Mouse (Mus musculus): ENCODE data around the gene Swsap1.

Swsap1 gene

DNA sequence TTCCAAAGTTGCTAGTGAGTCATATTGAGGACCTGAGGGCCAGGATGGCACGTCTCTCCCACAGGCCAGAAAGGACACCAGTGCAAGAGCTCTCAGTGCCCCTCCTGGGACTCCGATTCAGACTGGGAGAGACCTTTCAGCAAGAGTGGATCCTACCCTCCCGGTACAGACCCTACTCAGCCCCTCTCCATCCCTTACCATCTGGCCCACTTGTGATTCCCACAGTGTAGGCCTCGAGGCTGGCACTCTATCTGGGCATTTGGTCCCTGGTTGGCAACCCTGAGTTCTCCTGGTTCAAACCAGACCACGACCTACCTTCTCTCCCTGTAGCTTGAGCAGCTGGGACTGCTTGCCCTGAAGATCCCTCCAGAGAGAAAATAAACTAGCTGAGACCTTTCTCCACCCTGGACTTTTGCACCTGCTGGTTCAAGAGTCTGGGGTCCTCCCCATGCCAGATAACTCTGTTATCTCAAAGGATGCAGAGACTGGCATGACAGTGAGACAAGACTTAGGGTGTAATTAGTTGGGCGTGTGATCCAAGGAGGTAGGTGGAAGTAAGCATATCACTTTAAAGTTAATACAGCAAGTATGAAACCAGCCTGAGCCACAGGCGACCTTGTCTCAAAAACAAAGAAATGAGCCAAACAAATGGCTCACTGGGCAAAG, 20.0 kb upstream of the Swsap1 start:
- no peak for DNase-seq (ENCODE audit: low spot score in 2 of 2)

DNA sequence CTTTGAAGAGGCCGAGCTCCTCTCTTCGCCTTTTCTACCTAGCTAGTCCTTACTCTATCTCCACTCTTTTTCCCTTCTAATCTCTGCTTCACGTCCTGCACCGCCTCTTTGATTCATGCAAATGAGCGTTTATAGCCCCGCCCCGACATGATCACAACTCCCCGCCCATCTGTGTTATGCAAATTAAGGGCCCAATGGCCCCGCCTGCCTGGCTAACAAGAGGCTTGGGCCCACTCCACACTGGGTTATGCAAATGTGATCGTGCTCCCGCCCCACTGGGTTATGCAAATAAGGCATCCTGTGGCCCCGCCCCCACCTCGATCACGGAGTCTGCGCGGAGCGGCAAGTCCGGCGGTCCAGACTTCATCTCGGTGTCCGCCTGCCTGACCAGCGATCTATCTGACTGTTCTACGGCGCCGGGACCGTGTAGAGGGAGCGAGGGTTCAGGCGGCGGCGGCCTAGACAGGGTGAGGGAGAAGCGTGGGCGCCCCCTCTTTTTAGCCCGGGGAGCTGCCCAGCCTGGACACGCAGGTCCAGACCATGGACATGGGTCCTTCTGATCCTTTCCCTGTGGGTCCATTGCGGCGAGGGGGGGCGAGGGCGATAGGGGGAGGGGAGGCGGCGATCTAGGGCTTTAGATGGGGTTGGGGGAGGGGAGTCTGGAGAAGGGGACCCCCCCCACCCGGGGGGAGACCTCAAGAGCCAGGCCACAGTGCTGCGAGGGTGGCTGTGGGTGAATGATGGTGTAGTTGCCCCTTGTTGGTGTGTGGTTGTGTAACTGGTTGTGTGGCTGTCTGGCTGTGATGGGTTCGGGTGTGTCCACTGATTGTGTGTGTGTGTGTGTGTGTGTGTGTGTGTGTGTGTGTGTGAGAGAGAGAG, 18.6 kb upstream of the Swsap1 start, which contains the start of gene Plppr2:
Plppr2 (plus strand) TSS at position 342 of the 879 bp plus-strand sequence.
- peak; percentile 95 to 97 for DNase-seq (ENCODE audit: low spot score in 2 of 2)

DNA sequence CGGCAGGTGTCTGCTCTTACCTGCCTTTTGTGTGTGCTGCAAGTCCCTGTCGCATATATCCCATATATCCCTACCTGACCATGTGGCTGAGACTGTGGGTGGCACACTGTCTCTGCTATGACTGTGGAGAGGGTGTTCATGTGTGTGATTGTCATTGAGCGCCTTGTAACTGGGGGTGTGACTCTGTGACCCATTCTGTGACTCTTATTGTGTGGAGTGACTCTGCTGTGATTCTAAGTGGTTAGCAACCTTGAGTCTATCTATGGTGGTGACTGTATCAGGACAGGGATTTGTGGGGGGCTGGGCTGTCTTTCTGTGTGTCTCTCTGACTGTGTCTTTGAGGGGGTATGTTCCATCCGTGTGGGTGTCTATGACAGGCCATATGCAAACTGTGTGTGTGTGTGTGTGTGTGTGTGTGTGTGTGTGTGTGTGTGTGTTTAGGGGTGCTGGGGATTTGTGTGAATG, 17.8 kb upstream of the Swsap1 start:
- no peak for DNase-seq (ENCODE audit: low spot score in 2 of 2)

DNA sequence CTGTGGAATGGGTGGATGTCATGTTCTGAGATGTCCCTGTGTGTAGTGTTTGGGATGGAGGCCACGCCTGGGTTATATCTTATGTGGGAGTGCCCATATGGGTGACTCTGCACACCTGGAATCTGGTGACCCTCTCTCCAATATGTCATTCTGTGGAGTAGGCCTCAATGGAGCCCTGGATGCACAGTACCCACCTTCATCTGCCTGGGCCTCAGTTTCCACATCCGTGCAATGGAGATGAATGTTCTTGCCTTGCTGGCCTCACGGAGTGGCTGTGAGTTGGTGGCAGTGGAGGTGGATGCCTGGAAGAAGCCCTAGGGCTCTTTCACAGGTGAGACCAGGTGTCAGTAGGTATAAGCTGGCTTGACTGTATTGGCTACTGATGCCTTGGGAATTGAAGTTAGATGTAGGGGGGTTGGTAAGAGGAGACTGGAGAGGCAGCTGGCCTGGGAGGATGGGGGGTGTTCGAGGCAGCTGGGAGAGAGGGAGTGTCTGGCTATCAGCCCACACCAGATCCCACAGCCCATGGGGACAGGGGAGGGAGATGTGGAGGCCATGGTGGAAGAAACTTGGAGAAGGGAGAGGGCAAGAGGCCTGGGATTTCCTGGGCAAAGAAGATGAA, 17.2 kb upstream of the Swsap1 start:
- DNase-seq (ENCODE audit: low spot score in 2 of 2) = no peak

DNA sequence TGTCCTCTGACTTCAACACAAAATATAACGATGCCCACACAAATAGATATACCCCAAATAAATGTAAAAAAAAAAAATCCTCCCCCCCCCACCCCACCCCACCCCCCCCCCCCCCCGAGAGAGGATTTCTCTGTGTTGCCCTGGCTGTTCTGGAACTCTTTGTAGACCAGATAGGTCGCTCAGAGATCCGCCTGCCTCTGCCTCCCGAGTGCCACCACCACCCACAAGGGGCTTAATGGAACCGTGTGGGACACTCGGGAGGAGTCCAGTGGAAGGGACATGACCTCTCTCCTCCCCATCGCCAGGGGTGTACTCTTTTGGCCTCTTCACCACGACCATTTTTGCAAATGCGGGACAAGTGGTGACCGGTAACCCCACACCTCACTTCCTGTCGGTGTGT, 12.5 kb upstream of the Swsap1 start:
- DNase-seq (ENCODE audit: low spot score in 2 of 2) = no peak

DNA sequence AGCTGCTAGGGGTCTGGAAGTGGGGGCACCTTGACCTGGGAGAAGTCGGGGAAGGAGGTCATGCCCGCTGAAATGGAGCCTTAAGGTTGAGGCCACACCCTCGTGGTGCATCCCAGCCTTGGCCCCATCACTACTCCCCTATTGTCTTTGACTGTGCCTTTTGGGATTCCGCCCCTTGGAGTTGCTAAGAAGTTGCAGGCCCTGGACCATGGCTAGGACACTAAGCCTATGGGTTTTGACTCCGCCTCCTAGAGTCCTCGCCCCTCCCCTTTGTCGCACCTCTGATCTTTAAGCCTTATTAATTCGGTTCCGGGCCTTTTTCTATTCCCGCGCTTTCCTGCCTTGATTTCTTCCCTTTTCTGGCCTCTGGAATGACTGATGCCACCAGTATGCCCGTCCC, 11.9 kb upstream of the Swsap1 start:
- DNase-seq (ENCODE audit: low spot score in 2 of 2) = no peak

DNA sequence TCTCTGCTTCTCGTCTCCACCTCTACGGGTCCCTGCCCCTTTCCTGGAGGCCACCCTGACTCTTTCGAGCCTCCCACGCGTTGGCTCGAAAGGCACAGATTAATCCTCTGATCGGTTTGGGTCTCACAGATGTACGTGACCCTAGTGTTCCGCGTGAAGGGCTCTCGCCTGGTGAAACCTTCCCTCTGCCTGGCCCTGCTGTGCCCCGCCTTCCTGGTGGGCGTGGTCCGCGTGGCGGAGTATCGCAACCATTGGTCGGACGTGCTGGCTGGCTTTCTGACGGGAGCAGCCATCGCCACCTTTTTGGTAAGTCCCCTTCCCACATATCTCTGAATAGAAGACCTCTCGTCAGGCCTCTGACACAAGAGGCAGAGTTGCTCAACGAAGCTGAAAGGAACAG, 11.3 kb upstream of the Swsap1 start:
- no peak for DNase-seq (ENCODE audit: low spot score in 2 of 2)

DNA sequence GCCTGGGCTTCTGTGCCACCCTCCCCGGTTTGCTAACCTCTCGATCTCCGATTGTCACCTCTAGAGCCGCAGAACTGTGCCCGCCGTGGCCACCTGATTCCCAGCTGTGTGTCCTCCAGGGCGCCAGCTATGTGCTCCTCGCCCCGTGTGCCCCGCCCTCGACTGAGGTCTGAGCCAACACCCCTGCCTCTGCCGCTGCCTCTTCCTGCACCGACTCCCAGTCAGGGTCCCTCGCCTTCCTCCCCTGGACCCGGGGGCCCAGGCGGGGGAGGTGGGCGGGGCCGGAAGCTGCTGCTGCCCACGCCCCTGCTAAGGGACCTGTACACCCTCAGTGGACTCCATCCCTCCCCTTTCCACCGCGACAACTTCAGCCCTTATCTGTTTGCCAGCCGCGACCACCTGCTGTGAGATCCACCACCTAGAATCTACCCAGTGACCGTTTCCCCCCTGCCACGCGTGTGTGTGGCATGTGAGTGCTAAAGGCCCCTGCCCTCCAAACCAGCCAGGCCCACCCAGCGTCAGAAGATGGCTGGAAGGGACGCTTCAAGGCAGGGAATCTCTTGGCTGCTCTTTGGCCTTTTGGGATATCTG, 7.9 kb upstream of the Swsap1 start:
- no peak for DNase-seq (ENCODE audit: low spot score in 2 of 2)

DNA sequence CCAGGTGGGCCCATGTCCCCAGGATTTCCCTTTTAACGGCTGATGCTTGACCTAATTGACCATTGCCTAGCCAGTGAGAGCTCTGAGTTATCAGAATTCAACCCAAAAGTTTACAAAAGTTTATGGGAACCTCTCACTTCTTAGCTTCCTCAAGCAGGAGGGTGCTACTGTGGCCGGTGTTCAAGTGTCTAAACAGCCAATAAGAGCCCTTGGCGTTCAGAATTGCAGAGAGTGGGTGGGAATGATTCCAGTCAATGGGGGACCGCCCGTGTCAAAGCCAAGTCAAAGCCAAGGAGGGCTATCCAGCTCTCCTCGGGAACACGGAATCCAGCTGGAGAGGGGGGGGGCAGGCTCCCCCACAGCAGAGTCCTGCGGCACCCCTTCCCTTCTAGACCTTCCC, 7.4 kb upstream of the Swsap1 start:
- DNase-seq (ENCODE audit: low spot score in 2 of 2) = no peak

DNA sequence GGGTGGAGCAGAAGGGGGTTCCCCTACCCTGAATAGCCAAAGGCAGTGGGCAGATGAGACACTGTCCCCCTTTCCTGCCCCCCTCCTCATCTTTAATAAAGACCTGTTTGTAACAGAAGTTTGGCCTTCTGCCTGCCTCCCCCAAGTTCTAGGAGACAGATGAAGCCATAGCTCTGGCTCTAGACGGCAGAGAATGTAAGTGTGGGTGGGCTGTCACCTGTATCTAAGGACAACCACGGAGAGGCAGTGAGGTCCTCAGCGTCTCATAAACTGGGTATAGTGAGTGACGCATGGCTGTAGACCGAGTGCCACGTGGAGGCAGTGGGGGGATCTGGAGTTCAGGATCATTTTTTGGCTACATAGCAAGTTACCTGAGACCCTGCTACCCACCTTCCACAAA, 6.8 kb upstream of the Swsap1 start:
- DNase-seq (ENCODE audit: low spot score in 2 of 2) = no peak

DNA sequence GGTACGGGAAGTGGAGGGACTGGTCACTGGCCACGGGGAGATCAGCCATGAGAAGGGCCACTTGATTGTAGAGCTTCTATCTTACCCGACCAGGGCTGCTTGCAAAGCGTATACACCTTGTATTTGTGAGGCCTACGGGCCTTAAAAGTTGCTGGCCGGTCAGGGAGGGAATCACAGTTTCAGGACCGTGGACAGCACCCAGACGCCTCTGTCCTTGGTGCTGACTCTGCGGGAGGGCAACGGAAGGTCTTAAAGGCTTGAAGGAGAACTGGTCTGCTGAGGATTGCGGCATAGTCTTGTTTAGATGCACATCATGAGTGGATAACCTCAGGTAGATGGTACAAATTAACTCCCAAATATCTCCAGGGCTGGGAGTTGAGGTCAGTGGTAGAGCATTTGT, 5.2 kb upstream of the Swsap1 start:
- DNase-seq (ENCODE audit: low spot score in 2 of 2) = no peak

DNA sequence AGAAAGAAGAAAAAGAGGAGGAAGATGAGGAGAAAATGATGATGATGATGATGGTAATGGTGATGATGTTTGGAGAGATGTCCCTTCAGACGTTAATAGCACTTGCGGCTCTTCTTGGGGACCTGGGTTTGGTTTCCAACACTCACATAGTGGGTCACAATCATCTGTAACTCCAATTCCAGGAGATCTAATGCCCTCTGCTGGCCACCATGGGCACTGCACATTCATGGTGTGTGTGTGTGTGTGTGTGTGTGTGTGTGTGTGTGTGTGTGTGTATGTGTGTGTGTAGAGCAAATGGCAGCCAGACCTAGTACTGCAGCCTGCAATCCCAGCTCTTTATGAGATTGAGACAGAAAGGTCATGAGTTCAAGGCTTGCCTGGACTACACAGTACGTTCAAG, 3.6 kb upstream of the Swsap1 start:
- no peak for DNase-seq (ENCODE audit: low spot score in 2 of 2)

DNA sequence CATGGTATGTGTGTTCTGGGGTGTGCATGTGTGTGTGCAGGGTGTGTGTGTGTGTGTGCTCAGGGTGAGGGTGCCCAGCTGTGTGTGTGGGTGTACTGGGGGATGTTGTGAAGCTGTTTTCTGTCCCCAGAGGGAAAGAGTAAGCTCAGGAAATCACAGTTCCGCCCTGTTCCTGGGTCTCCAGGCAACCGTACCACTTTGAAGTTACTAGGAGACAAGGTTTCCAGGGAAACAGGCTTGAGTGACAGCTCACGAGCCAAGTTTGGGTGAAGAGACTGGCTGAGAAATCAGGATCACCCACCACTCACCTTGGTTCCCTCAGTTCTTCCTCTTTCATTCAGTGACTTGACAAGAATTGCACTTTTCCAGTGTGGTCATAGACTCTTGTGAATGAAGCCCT, 2.0 kb upstream of the Swsap1 start:
- no peak for DNase-seq (ENCODE audit: low spot score in 2 of 2)

DNA sequence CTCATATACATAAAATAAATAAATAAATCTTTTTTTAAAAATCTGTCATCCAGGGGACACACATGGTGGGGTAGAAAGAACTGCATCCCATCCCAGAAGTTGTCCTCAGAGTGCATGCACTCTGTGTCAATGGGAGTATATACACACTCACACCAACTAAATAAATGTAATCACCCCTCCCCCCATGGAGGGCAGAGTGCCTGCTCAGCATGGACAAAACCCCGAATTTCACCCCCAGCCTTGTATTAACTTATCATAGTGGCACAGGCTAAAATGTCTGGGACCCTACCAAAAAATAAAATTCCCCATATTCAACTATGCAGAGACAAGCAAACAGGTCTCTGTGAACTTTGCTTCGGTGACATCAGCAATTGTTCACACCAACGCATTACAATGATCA, 920 bp upstream of the Swsap1 start:
- no peak for DNase-seq (ENCODE audit: low spot score in 2 of 2)

DNA sequence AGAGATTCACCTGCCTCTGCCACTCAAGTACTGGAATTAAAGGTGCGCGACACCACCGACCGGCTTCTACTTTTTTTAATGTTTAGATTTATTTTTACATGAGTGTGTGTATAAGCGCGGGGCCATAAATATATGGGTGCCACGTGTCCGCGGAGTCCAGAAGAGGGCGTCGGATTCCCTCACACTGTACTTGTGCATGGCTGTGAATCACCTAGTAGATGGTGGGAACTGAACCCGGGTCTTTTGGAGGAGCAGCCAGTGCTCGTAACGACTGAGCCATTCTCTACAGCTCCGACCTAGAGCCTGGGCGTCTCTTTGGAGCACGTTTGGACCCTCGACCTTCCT, 358 bp upstream of the Swsap1 start:
- no peak for DNase-seq (ENCODE audit: low spot score in 2 of 2)

DNA sequence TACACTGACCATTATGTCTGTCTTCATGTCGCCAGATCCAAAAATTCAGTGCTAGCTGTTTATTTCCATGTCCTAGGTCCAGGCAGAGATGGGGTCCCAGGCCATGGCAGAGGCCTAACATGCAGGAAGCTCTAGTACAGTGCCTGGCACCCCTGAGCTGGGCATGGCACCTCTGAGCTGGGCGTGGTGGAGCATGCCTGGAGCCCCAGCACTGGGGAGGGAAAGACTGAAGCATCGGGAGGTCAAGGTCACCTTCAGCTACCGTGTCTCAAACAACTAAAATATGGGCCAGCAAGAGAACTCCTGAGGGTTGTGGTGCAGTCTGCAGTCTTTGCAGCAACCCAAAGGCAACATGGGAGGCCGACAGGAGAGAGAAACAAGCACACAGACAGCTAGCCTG, 2.8 kb downstream of the Swsap1 start:
- DNase-seq (ENCODE audit: low spot score in 2 of 2) = no peak

DNA sequence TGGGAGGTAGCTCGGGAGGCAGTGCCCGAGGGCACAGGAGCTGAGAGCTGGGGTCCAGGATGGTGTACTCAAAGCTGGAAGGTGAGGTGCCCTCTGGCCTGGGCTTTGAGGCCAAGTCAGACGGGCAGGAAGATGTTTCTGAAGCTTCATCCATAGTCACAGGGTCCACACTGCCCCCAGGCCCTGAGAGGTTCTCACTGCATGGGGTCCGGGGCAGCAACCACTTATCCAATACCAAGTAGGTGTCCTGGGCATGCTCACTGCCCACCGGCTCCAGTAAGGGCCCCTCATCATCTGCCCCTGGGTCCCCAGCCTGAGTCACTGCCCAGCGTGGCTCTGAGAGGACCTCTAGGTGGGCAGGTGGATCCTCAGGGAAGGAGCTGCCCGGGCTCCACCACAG, 3.7 kb downstream of the Swsap1 start:
- no peak for DNase-seq (ENCODE audit: low spot score in 2 of 2)

DNA sequence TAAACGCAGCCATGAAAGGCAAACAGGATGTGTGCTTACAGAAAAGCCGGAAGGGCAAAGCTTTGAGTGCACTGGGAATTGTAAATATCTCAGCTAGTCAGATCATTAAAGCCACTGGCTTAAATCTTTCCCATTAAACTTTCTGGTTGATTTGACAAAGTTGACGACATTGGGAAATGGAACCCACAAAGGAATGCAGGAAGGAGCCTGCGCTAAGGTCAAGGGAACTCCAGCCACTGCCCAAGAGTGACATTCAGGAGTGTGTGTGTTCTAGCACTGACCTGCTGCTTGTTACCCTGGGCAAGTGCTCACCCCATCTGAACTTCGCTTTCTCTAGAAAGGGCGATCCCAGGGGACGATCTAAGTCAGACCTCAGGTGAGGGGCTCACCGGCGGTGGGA, 4.6 kb downstream of the Swsap1 start:
- no peak for DNase-seq (ENCODE audit: low spot score in 2 of 2)

DNA sequence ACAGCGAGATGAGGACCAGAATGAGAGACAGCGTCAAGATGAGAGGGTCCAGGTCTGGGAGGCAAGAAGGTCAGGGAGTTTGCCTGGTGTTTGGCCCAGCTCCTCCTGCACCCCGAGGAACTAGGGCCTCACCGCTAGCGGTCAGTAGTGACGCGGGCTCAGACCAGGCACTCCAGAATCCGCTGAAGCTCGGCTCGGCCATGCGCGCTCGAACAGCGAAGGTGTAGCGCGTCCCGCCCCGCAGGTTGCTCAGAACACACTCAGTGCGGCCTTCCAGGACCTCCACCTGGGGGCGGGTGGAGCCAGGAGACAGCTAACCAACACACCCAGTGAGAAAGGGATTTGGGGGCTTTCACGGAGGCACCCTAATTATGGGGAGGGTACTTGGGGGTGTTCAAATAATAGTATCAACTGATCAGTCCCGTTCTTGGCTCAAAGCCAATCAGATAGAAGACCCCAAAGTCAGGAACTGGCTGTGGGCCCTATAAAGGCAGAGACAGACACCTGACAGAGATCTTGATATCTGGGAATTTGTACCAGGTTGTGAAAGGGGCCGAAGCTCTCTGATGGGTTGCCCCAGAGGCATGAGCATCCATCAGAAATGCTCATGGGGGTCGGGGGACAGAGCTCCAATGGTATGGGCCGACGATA, 5.1 kb downstream of the Swsap1 start:
- DNase-seq (ENCODE audit: low spot score in 2 of 2) = no peak

DNA sequence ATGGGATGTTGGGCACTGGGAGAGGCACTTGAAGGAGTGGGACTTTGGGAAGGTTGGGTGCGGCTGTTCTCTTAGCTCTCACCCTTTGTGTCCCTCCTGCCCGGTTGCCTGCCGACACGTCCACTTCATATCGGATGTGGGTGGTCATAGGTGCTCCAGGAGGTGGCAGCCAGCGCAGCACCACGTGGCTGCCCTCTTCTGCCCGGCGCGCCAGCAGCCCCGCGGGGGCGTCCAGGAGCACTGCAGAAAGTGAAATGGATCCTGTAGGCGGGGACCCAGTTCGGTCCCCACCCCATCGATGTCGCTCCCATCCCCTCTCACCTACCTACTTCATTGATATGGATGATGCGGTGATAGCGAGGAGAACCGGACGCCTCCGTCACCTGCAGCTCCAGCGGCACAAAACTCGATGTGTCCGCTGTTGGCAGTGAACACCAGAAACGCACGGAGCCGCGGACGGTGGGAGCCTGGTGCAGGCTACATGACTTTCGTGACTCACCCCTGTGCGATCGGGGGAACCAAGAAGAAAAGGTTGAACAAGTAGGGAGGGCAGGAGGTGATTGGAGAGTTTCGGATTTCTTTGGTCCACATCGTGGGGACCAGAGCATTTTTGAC, 5.9 kb downstream of the Swsap1 start:
- no peak for DNase-seq (ENCODE audit: low spot score in 2 of 2)

DNA sequence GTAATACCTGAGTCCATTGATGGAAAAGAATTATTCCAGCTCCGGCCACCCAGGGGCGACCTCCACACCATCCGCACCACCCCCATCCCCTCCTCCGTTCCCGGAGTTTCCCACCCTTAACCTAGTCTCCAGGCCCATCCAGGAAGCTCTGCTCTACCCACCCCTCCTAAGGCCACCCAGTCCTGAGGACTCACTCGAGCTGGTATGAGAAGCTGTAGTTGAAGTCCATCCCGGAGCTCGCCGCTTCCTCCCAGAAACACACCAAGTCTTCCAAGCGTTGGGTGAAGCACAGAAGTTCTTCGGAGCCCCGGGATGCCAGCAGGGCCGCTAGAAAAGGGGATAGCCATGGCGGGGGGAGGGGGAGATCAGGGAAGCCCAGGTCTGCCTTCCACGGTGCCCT, 6.5 kb downstream of the Swsap1 start:
- DNase-seq (ENCODE audit: low spot score in 2 of 2) = no peak
